Mouse (Mus musculus): Measurements from ENCODE around the gene Gm13090.

DNA sequence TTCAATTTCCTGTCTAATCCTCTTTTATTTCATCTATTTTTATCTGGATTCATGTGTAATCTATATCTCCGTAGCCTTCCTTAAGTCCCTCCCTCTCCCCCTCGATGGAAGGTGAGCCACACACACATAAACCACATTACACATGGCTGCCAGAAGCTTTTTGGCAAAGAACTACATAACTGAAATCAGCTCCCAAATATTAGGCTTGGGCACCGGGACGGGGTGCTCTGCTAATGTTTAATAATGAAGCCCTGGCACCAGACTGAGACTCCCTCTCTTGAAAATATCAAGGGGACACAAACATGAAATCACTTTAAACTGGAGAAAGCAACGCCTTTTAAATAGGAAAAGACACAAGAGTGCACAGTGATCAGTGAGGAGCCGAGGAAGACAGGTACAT is 16.5 kb downstream of the Gm13090 start:
- TF ChIP-seq CTCF (IDR thresholded peaks at IDR 0.05; ENCODE audit: borderline replicate concordance, control insufficient read depth, extremely low read depth, insufficient read depth, low read length, poor library complexity), result no peak
- TF ChIP-seq POLR2A (IDR thresholded peaks at IDR 0.05; ENCODE audit: control insufficient read depth, extremely low read depth, insufficient read depth, low read length, poor library complexity), result no peak

All from thymus, adult 2 months (tissue).